Mouse (Mus musculus) liver, adult 2 months (tissue): ENCODE data around the gene Zranb1. TPM values are rescaled to one million over a fixed set of nuclear protein-coding genes. Genes with fewer than 3 reads are reported as not detected.

Experiments used
- DNase-seq: peaks from one replicate; pipeline ENCODE4 v3.0.0-alpha.2; 2011; ENCODE audit warnings: low read depth, low spot score; ENCODE audit errors: extremely low read depth
- H3K27ac ChIP-seq: fragments of 200-500 bp; replicated peaks from 2 replicates; pipeline ENCODE4 v1.5.1; 2012; ENCODE audit warnings: low read depth, mild to moderate bottlenecking, control low read depth, inconsistent platforms, low read length; ENCODE audit not compliant: insufficient read depth
- H3K27me3 ChIP-seq: fragments of 200-500 bp; 2 replicates; pipeline ENCODE4 v1.6.1; 2012; ENCODE audit warnings: mild to moderate bottlenecking, moderate library complexity, low read length, inconsistent platforms; ENCODE audit not compliant: control insufficient read depth, insufficient read depth
- H3K36me3 ChIP-seq: fragments of 200-500 bp; 2 replicates; pipeline ENCODE4 v1.6.1; 2012; ENCODE audit warnings: low read length, inconsistent platforms; ENCODE audit not compliant: control insufficient read depth, insufficient read depth
- H3K4me1 ChIP-seq: fragments of 200-500 bp; 2 replicates; pipeline ENCODE4 v1.6.1; 2011; ENCODE audit warnings: low read length; ENCODE audit not compliant: control insufficient read depth, insufficient read depth
- H3K4me3 ChIP-seq: fragments of 200-500 bp; 2 replicates; pipeline ENCODE4 v1.5.1; 2011; ENCODE audit warnings: low read depth, mild to moderate bottlenecking, control low read depth, low read length, moderate library complexity; ENCODE audit not compliant: insufficient read depth
- H3K79me2 ChIP-seq: fragments of 200-500 bp; 2 replicates; pipeline ENCODE4 v1.6.1; 2012; ENCODE audit warnings: inconsistent platforms, mild to moderate bottlenecking, low read length, moderate library complexity; ENCODE audit not compliant: control insufficient read depth, insufficient read depth
- H3K9ac ChIP-seq: fragments of 200-500 bp; 2 replicates; pipeline ENCODE4 v1.6.1; 2012; ENCODE audit warnings: low read depth, mild to moderate bottlenecking, control low read depth, inconsistent platforms, low read length
- CTCF ChIP-seq: fragments of 200-500 bp; IDR thresholded peaks from 2 replicates; pipeline ENCODE4 v1.5.1; 2011; ENCODE audit warnings: low read depth, low read length, control low read depth
- POLR2A ChIP-seq: fragments of 200-500 bp; IDR thresholded peaks from 2 replicates; pipeline ENCODE4 v1.6.1; 2011; ENCODE audit warnings: low read length, control low read depth; ENCODE audit not compliant: insufficient read depth; ENCODE audit errors: extremely low read depth
- WGBS: fragments of 180-500 bp; shearing (Covaris S2); methylation state at CpG from one replicate; pipeline ENCODE4 v1.1.7; 2018; 5-methylcytosine and 5-hydroxymethylcytosine counted together
- polyA plus RNA-seq: library from polyadenylated mRNA; depleted of rRNA; stranded (reverse); fragments of >200 nt; gene quantifications from 2 replicates; pipeline ENCODE4 v1.2.3, GENCODE M21; 2012; rRNA removed
- total RNA-seq: library from RNA; depleted of rRNA; stranded (reverse); fragments of >200 nt; gene quantifications from 2 replicates; pipeline ENCODE4 v1.2.3, GENCODE M21; 2014; rRNA removed

Gene Zranb1
- total RNA-seq (41.1 and 42.4 TPM in 2 replicates), polyA plus RNA-seq (8.1 and 9.8 TPM in 2 replicates)

- peak within 1 kb of the TSS; percentile 68 for H3K4me3 ChIP-seq
- H3K9ac ChIP-seq = peak within 1 kb of the TSS; percentile 97
- H3K79me2 ChIP-seq = peaks cover 3% of the 10 kb centered on the region; the same call in 1 of the 2 replicates
- under 1% methylated on average over 85 of the region's 93 CpGs for WGBS
- no peaks in the 10 kb centered on the region for H3K36me3 ChIP-seq
- DNase-seq = peak; percentile 88
- TF ChIP-seq CTCF = no peak
- TF ChIP-seq POLR2A = peak; percentile 92
- H3K4me1 ChIP-seq = peaks cover 6% of the 10 kb centered on the region; the same call in 1 of the 2 replicates
- H3K27me3 ChIP-seq = no peaks in the 10 kb centered on the region
- H3K27ac ChIP-seq = peak within 1 kb of the TSS; percentile 95
Measured at GRCm38 (mm10) chr7:132930850-132931559, at the start of gene Zranb1. Gene Zranb1 (plus strand): TSS chr7:132931142.

- peaks cover 54% of the 10 kb centered on the region for H3K36me3 ChIP-seq
- WGBS = 61% methylated on average over 2 of the region's 2 CpGs
- no peak overlapping the region for H3K4me3 ChIP-seq
- no peak for TF ChIP-seq POLR2A
- TF ChIP-seq CTCF = no peak
- no peaks in the 10 kb centered on the region for H3K79me2 ChIP-seq
- no peaks in the 10 kb centered on the region for H3K27me3 ChIP-seq
- H3K27ac ChIP-seq = no peak overlapping the region
- H3K4me1 ChIP-seq = peaks cover 4% of the 10 kb centered on the region
- no peak overlapping the region for H3K9ac ChIP-seq
- no peak for DNase-seq
Measured at GRCm38 (mm10) chr7:132882343-132882742, 48.6 kb upstream of the Zranb1 start.

GRCm38 (mm10) chr7:132884031-132884430, 46.9 kb upstream of the Zranb1 start:
- Histone ChIP-seq H3K4me3 (no peak overlapping the region), H3K27me3 (no peaks in the 10 kb centered on the region), H3K4me1 (peaks cover 4% of the 10 kb centered on the region), H3K79me2 (no peaks in the 10 kb centered on the region), H3K27ac (no peak overlapping the region), H3K9ac (no peak overlapping the region), H3K36me3 (peaks cover 41% of the 10 kb centered on the region)
- WGBS = 94% methylated on average over 7 of the region's 7 CpGs
- TF ChIP-seq POLR2A = no peak
- peak; percentile 39 for TF ChIP-seq CTCF
- DNase-seq = no peak

- H3K4me3 ChIP-seq = no peak overlapping the region
- H3K36me3 ChIP-seq = peaks cover 16% of the 10 kb centered on the region
- peaks cover 4% of the 10 kb centered on the region for H3K4me1 ChIP-seq
- peak overlapping the region; percentile 28 for H3K27ac ChIP-seq
- DNase-seq = peak; percentile 80
- 42% methylated on average over 7 of the region's 7 CpGs for WGBS
- no peaks in the 10 kb centered on the region for H3K79me2 ChIP-seq
- TF ChIP-seq POLR2A (no peak), CTCF (no peak)
- H3K27me3 ChIP-seq = no peaks in the 10 kb centered on the region
- H3K9ac ChIP-seq = no peak overlapping the region
Measured at GRCm38 (mm10) chr7:132887019-132887804, 43.7 kb upstream of the Zranb1 start.

- no peaks in the 10 kb centered on the region for H3K27me3 ChIP-seq
- H3K9ac ChIP-seq = no peak overlapping the region
- peaks cover 9% of the 10 kb centered on the region for H3K36me3 ChIP-seq
- no peak for DNase-seq
- H3K4me3 ChIP-seq = no peak overlapping the region
- WGBS = 55% methylated on average over 3 of the region's 3 CpGs
- TF ChIP-seq CTCF (no peak), POLR2A (no peak)
- no peak overlapping the region for H3K27ac ChIP-seq
- no peaks in the 10 kb centered on the region for H3K79me2 ChIP-seq
- peaks cover 4% of the 10 kb centered on the region for H3K4me1 ChIP-seq
Measured at GRCm38 (mm10) chr7:132888052-132888451, 42.9 kb upstream of the Zranb1 start.
